Mouse (Mus musculus) ES-E14 (cell line): ENCODE measurements around the gene Afap1.

Source experiments
- CHD2 ChIP-seq: IDR thresholded peaks from 2 replicates; pipeline ENCODE4 v1.6.1; 2014; ENCODE audit warnings: mild to moderate bottlenecking, low read depth, low read length, inconsistent platforms
- HCFC1 ChIP-seq: IDR thresholded peaks from 2 replicates; pipeline ENCODE4 v1.6.1; 2012; ENCODE audit warnings: low read length, inconsistent platforms, borderline replicate concordance; ENCODE audit not compliant: insufficient read depth
- MAFK ChIP-seq: IDR thresholded peaks from 2 replicates; pipeline ENCODE4 v1.6.1; 2014; ENCODE audit warnings: mild to moderate bottlenecking, low read depth, low read length, inconsistent platforms; ENCODE audit not compliant: insufficient read depth
- ZC3H11A ChIP-seq: IDR thresholded peaks from 2 replicates; pipeline ENCODE4 v1.6.1; 2012; ENCODE audit warnings: low read depth, mild to moderate bottlenecking, inconsistent platforms, low read length, borderline replicate concordance
- ZNF384 ChIP-seq: IDR thresholded peaks from 2 replicates; pipeline ENCODE4 v1.6.1; 2012; ENCODE audit warnings: low read depth, low read length, inconsistent platforms

GRCm38 (mm10) chr5:35856245-35856644, 36.9 kb upstream of the Afap1 start:
- TF ChIP-seq ZNF384 (no peak), CHD2 (no peak), HCFC1 (no peak), ZC3H11A (no peak), MAFK (no peak)
